Mouse (Mus musculus): ENCODE data around the gene Dph5. TPM values are rescaled to one million over a fixed set of nuclear protein-coding genes. Genes with fewer than 3 reads are reported as not detected.
A peak's percentile ranks its signal among the peaks of the same experiment; 100 is the strongest.

Dph5 gene
- polyA plus RNA-seq, 1 experiment: 12.3 TPM

DNA sequence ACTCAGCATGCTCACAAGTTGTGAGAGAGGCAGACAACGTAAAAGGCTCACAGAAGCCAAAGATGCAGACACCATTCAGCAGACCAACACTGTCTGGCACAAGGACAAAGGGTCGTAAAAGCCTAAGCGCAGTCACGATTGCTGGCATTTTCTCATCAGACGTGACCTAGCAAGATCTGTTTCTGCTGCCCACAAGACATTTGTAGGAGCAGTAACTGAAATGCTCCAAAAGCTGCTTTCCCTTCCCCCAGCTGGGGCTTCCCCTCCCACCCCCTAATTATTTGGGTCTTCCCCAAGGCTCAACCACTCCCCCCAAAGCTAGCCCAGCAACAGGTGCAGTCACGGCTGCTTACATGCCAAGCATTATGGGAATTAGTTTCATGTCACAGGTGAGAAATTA, 12.1 kb upstream of the Dph5 start:
- 16% methylated on average over 6 of the region's 6 CpGs for WGBS
- H3K4me1 ChIP-seq (ENCODE audit: control insufficient read depth, insufficient read depth, low read length): no peaks in the 10 kb centered on the region
- no peak overlapping the region for H3K4me3 ChIP-seq (replicated peaks; ENCODE audit: control insufficient read depth, low read depth, low read length)
- H3K27ac ChIP-seq (ENCODE audit: control insufficient read depth, insufficient read depth, low read depth, low read length, poor library complexity): no peak overlapping the region
- no peak for TF ChIP-seq CTCF (IDR thresholded peaks at IDR 0.05; ENCODE audit: control insufficient read depth, insufficient read depth, low read length)
- TF ChIP-seq POLR2A (IDR thresholded peaks at IDR 0.05; ENCODE audit: borderline replicate concordance, control insufficient read depth, low read depth, low read length): no peak

DNA sequence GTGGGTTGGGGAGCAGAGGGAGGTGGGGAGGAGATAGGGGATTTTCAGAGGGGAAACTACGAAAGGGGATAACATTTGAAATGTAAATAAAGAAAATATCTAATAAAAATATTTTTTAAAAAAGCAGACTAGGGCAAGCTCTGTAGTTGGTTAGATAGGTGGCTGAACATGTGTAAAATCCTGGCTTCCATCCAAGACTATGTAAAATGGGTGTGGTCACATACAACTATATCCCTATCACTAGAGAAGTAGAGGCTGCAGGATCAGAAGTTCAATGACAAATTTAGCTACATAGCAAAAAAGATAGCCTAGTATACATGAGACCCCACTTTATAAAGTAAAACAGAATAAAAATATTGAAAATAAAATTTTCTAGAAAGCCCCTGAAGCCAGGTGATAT, 10.5 kb upstream of the Dph5 start:
- TF ChIP-seq CTCF (IDR thresholded peaks at IDR 0.05; ENCODE audit: control insufficient read depth, insufficient read depth, low read length): no peak
- no peak for TF ChIP-seq POLR2A (IDR thresholded peaks at IDR 0.05; ENCODE audit: borderline replicate concordance, control insufficient read depth, low read depth, low read length)
- no peak overlapping the region for H3K27ac ChIP-seq (ENCODE audit: control insufficient read depth, insufficient read depth, low read depth, low read length, poor library complexity)
- H3K4me1 ChIP-seq (ENCODE audit: control insufficient read depth, insufficient read depth, low read length): no peaks in the 10 kb centered on the region
- no peak overlapping the region for H3K4me3 ChIP-seq (replicated peaks; ENCODE audit: control insufficient read depth, low read depth, low read length)
- WGBS: 67% methylated on average over 1 of the region's 1 CpGs

DNA sequence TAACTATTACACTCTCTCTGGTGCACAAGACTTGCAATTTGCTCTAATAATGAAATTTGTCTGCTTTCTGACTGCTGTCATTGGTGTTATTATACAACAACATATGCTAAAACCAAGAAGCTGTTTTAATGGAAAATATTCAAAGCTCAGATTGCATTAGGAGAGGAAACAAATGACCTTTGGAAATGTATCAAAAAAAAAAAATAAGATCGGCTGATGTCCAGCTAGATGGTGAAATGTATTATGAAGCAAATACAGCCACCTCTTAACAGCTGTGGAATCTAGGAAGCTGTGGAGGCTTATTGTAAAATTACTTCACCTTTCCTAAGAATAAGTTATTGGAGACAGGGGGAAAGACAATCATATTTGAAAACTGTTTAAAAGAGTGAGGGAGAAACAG, 3.6 kb upstream of the Dph5 start:
- TF ChIP-seq POLR2A (IDR thresholded peaks at IDR 0.05; ENCODE audit: borderline replicate concordance, control insufficient read depth, low read depth, low read length) (no peak), CTCF (IDR thresholded peaks at IDR 0.05; ENCODE audit: control insufficient read depth, insufficient read depth, low read length) (no peak)
- Histone ChIP-seq H3K27ac (ENCODE audit: control insufficient read depth, insufficient read depth, low read depth, low read length, poor library complexity) (no peak overlapping the region), H3K4me1 (ENCODE audit: control insufficient read depth, insufficient read depth, low read length) (peaks cover 1% of the 10 kb centered on the region; the same call in 1 of the 2 replicates), H3K4me3 (replicated peaks; ENCODE audit: control insufficient read depth, low read depth, low read length) (no peak overlapping the region)
- WGBS: 70% methylated on average over 1 of the region's 1 CpGs

DNA sequence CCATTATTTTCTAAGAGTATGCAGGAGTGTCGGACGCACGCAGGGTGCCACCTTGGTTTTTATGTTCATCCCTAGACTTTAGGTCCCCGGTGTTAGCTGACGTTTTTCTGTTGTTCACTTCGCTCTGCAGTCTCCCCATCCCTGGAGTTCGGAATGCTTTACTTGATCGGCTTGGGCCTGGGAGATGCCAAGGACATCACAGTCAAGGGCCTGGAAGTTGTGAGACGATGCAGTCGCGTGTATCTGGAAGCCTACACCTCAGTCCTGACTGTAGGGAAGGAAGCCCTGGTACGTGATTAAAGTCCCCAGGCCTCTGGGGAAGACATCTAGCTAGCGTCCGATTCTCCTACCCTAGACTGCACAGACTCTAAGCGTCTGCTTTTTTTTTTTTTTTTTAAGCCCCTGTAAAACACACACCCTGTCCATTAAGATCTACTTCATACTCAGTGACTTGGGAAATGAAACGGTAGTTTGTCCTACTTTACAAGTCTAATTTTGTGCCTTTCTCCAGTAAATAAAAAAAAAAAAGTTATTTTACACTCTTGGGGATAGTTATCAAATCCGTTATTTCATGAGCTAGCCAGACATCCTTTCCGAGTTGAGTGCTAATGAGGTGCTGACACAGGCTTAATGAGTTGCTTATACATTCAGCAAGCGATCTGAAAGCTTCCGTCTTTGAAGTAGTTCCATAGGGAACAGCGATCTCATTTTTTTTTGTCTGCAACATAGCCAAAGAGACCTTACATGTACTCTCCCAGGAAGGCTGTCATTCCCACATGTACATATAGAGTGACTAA, 871 bp downstream of the Dph5 start:
- TF ChIP-seq CTCF (IDR thresholded peaks at IDR 0.05; ENCODE audit: control insufficient read depth, insufficient read depth, low read length) (no peak), POLR2A (IDR thresholded peaks at IDR 0.05; ENCODE audit: borderline replicate concordance, control insufficient read depth, low read depth, low read length) (no peak)
- no peak overlapping the region for H3K27ac ChIP-seq (ENCODE audit: control insufficient read depth, insufficient read depth, low read depth, low read length, poor library complexity)
- H3K4me3 ChIP-seq (replicated peaks; ENCODE audit: control insufficient read depth, low read depth, low read length): peak overlapping the region; percentile 89
- peaks cover 1% of the 10 kb centered on the region; the same call in 1 of the 2 replicates for H3K4me1 ChIP-seq (ENCODE audit: control insufficient read depth, insufficient read depth, low read length)
- 2% methylated on average over 21 of the region's 21 CpGs for WGBS

DNA sequence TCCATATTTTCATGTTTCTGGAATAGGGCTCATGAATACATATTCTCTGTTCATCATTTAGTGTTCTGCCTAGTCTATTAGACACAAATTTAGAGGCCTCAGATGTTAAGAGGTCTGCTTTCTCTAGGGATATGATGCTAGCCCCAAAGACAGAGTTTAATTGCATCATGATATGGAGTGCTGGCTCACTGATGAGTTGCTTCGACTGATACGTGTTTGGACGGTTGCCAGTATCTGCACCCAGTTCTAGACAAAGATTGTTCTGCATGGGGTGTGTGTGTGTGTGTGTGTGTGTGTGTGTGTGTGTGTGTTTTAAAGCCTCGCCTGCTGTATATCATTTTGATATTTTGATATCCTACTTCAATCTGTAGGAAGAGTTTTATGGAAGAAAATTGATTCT, 4.7 kb downstream of the Dph5 start:
- H3K4me3 ChIP-seq (replicated peaks; ENCODE audit: control insufficient read depth, low read depth, low read length): no peak overlapping the region
- no peak for TF ChIP-seq CTCF (IDR thresholded peaks at IDR 0.05; ENCODE audit: control insufficient read depth, insufficient read depth, low read length)
- no peak for TF ChIP-seq POLR2A (IDR thresholded peaks at IDR 0.05; ENCODE audit: borderline replicate concordance, control insufficient read depth, low read depth, low read length)
- WGBS: 63% methylated on average over 4 of the region's 4 CpGs
- H3K4me1 ChIP-seq (ENCODE audit: control insufficient read depth, insufficient read depth, low read length): no peaks in the 10 kb centered on the region
- no peak overlapping the region for H3K27ac ChIP-seq (ENCODE audit: control insufficient read depth, insufficient read depth, low read depth, low read length, poor library complexity)

DNA sequence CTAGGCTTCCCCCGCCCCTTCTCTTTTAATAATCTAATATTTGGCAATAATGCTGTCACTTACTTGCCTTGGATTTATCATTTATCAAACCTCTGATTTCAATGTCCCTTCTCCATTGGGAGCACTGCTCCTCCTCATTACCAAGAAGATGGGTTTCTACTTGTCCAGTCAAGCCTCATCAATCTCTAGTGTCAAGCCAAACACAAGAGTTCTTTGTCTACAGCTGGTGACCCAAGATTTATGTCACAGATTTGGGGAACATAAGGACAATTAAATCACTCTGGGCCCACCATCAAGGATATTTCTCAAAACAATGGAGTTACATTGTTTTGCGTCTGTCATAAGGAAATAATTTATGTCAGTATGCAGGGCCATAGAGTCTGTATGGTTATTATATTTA, 5.5 kb downstream of the Dph5 start:
- Histone ChIP-seq H3K27ac (ENCODE audit: control insufficient read depth, insufficient read depth, low read depth, low read length, poor library complexity) (no peak overlapping the region), H3K4me3 (replicated peaks; ENCODE audit: control insufficient read depth, low read depth, low read length) (no peak overlapping the region), H3K4me1 (ENCODE audit: control insufficient read depth, insufficient read depth, low read length) (no peaks in the 10 kb centered on the region)
- TF ChIP-seq POLR2A (IDR thresholded peaks at IDR 0.05; ENCODE audit: borderline replicate concordance, control insufficient read depth, low read depth, low read length) (no peak), CTCF (IDR thresholded peaks at IDR 0.05; ENCODE audit: control insufficient read depth, insufficient read depth, low read length) (no peak)
- 87% methylated on average over 2 of the region's 2 CpGs for WGBS

DNA sequence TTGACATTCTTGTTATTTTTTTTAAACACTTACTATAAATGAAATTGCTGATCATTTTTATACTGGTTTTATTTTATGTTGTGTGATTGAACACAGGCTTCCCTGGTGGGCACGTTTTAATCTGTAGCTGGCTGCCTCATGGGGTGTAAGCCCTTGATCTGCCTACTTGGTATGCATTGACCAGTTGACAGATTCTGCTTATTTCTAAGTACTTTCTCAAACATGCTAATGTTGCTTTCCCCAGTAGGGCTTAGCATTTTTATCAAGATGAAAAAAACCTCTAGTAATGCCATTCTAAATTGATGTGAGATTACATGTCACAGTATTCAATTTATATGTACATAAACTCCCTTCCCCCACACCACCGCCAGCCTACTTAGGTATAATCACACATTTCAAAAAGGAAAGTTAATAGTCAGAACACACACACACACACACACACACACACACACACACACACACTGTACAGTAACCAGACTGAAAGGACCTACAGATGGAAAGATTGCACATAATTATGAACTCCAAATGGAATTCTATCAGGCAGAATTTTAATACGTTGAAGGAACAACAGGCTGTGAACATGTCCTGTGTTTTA, 10.8 kb downstream of the Dph5 start:
- Histone ChIP-seq H3K4me1 (ENCODE audit: control insufficient read depth, insufficient read depth, low read length) (peaks cover 6% of the 10 kb centered on the region), H3K4me3 (replicated peaks; ENCODE audit: control insufficient read depth, low read depth, low read length) (no peak overlapping the region), H3K27ac (ENCODE audit: control insufficient read depth, insufficient read depth, low read depth, low read length, poor library complexity) (no peak overlapping the region)
- no peak for TF ChIP-seq POLR2A (IDR thresholded peaks at IDR 0.05; ENCODE audit: borderline replicate concordance, control insufficient read depth, low read depth, low read length)
- no peak for TF ChIP-seq CTCF (IDR thresholded peaks at IDR 0.05; ENCODE audit: control insufficient read depth, insufficient read depth, low read length)
- WGBS: 82% methylated on average over 3 of the region's 3 CpGs

DNA sequence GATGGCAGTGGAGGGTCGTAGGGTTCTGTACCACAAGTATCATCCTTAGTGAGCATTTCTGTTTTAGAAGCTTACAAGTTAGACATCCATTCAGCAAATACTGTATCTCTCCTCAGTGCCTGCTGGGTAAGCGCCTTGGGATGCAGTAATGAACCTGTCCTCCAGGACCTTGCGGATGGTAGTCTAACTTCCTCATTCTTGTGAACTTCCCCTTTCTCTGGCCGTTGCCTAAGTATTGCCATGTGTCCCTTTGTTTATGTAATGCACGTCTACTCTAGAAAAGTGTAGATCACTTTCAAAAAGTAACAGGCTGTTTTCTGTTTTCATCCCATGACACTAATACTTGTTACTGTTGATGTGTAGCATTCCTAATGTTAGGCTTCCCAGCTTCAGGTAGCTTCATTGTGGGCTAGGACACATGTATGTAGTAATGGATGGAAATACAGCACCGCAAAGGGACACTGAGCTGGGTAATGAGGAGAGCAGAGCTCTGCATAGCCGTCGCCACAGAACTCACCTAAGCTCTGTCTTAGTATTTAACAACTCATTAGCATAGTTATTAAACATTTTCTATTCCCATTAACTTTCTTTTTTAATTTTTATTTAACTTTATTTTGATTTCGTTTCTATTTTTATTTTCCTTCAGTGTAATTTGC, 14.8 kb downstream of the Dph5 start:
- Histone ChIP-seq H3K27ac (ENCODE audit: control insufficient read depth, insufficient read depth, low read depth, low read length, poor library complexity) (peak overlapping the region; percentile 50; the same call in 1 of the 2 replicates), H3K4me3 (replicated peaks; ENCODE audit: control insufficient read depth, low read depth, low read length) (no peak overlapping the region), H3K4me1 (ENCODE audit: control insufficient read depth, insufficient read depth, low read length) (peaks cover 6% of the 10 kb centered on the region)
- 32% methylated on average over 9 of the region's 9 CpGs for WGBS
- peak; percentile 25; the same call in 1 of the 2 replicates for TF ChIP-seq CTCF (IDR thresholded peaks at IDR 0.05; ENCODE audit: control insufficient read depth, insufficient read depth, low read length)
- no peak for TF ChIP-seq POLR2A (IDR thresholded peaks at IDR 0.05; ENCODE audit: borderline replicate concordance, control insufficient read depth, low read depth, low read length)
